Mouse (Mus musculus) layer of hippocampus, postnatal 36 days (tissue): ENCODE measurements around the gene Grwd1. TPM values are rescaled to one million over a fixed set of nuclear protein-coding genes. Genes with fewer than 3 reads are reported as not detected.

ENCODE experiments used
- DNase-seq, 2 experiments: peaks; one replicate each; pipeline ENCODE4 v3.0.0; 2022
- total RNA-seq, 2 experiments: library from RNA; stranded (reverse); gene quantifications; 2 replicates each; pipeline ENCODE4 v1.2.3; 2021

Gene Grwd1
- total RNA-seq, 2 experiments from 2014 or later, result 19.9 to 22.6 TPM

DNA sequence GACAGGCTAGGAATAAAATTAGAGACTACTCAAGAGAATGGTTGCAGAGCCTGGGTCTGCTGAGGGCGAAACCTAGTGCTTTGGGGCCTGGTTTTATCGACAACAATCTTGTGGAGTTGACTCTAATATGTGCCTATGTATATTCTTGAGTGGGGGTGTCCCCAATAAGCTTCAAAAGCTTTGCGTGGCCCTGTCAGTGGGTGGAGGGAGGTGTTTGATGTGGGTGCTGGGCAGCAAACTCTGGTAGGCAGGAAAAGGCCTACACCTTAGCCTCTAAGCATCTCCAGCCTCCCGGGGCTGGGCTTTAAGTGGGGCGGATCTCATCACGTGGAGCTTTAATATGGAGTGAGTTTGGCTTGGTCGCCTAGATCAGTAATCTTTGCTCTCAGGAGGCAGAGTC lies 31.8 kb downstream of the Grwd1 start:
- DNase-seq, result no peak

DNA sequence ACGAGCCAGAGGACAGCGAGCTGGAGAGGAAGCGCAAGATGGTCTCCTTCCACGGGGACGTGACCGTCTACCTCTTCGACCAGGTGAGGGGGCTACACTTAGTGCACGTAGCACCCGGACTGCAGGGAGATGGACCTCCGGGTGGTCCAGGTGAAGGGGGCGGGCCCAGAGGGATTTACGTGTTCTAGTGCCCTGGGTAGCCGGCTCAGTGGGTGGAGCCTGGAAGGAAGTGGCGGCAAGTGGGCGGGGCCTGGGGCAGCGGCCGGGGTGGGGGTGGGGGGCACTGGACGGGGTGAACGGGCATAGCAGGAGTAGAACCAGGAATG lies 32.3 kb downstream of the Grwd1 start:
- no peak for DNase-seq

DNA sequence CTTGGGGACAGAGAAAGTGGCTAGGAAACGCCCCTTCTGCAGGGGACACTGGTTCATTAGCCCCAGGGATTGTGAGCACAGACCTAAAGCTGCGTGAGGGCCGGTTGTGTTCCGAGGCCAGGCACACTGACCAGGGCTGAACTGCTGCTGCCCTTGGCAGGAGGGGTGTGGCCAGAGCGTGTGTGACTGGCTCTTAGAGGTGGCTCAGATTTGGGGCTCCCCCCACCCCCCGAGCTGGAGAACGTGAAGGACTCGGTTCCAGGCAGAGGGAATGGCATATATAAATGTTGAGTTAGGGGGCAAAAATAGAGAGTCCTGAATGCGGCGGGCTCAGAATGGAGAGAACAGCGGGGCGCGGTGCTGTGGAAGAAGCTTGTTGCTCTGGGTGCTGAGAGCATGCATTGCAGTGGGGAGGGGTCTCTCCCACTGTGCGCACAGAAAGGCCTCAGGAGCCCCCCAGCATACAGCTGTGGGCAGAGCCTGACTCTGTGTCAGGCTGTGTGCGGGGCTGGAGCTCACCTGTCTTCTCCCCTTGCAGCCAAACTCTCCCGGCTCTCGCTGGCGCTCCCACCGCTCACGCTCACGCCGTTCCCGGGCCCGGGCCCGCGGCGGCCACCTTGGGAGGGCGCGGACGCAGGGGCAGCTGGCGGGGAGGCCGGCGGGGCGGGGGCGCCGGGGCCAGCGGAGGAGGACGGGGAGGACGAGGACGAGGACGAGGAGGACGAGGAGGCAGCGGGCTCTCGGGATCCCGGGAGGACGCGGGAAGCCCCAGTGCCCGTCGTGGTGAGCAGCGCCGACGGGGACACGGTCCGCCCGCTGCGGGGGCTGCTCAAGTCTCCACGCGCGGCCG lies 32.9 kb downstream of the Grwd1 start:
- peak in 1 of 2 experiments; percentile 8 for DNase-seq

DNA sequence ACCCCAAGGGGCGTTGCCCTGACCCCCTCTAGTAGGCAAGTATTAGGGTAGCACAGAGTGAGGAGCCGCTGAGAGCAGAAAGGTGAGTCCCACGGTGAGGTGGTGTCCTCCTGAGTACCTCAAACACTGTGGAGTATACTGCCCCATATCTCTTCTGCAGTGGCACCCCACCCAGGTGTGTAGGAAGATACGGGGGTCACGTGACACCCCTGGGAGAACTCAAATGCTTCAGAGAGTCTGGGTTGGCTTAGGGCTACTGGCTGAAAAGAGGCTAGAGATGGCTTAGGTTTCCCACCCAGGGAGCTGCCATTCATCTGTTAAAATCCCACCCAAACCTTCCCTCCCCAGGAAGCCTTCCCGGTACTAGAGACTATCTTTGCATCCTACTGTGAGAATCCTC lies 33.8 kb downstream of the Grwd1 start:
- DNase-seq, result no peak

DNA sequence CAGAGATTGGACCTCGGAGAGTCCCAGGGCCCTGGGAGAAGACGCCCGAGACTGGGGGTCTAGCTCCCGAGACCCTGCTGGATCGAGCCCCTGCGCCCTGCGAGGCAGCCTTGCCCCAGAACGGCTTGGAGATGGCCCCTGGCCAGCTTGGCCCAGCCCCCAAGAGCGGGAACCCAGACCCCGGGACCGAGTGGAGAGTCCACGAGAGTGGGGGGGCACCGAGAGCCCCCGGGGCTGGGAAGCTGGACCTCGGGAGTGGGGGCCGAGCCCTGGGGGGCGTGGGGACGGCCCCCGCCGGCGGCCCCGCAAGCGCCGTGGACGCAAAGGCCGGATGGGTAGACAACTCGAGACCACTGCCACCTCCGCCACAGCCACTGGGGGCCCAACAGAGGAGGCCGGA lies 35.8 kb downstream of the Grwd1 start:
- DNase-seq, result no peak

DNA sequence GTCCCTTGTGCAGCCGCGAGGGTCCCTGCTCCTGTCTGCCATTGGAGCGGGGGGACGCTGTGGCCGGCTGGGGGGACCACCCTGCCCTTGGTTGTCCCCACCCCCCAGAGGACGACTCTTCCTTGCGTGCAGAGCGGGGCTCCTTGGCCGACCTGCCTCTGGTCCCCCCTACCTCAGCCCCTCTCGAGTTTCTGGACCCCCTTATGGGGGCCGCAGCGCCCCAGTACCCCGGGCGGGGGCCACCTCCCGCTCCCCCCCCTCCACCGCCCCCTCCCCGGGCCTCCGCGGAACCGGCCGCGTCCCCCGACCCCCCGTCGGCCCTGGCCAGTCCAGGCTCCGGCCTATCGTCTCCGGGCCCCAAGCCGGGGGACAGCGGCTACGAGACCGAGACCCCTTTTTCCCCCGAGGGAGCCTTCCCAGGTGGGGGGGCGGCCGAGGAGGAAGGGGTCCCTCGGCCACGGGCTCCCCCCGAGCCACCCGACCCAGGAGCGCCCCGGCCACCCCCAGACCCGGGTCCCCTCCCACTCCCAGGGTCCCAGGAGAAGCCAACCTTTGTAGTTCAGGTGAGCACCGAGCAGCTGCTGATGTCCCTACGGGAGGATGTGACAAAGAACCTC lies 36.7 kb downstream of the Grwd1 start:
- no peak for DNase-seq

DNA sequence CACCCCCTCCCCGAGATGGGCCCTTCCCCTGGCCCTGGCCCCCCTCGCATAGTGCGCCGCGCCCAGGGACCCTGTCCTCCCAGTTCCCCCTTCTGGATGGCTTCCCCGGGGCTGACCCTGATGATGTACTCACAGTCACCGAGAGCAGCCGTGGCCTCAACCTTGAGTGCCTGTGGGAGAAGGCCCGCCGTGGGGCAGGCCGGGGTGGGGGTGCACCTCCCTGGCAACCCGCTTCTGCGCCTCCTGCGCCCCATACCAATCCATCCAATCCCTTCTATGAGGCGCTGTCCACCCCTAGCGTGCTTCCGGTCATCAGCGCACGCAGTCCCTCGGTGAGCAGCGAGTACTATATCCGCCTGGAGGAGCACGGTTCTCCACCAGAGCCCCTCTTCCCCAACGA lies 37.5 kb downstream of the Grwd1 start:
- DNase-seq, result no peak

DNA sequence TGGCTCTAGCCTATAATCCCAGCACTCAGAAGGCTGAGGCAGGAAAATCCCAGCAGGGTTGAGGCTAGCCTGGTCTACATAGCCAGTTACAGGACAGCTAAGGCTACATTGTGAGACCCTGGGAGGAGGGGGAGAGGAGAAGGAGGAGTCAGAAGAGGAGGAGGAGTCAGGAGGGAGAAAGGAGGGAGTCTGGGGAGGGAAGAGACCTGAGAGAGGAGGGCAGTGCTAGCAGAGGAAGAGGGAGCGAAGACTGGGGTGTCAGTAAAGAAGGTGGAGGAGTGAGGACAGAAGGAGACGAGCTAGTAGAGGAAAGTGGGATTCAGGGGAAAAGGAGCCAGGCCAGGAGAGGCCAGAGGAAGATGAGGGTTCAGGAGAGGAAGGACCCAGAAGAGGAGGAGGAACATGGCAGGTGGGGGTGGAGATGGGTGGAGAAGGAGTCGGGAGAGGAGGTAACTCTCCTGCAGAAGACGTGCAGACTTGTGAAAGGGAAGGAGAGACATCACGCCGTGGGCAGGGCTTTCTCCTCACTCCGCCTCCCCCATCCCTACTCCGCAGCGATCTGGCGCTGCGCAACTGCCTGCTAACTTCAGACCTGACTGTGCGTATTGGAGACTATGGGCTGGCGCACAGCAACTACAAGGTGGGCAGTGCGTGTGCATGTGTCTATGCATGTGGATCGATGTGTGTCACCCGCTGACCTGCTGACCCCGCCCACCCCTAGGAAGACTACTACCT lies 38.8 kb downstream of the Grwd1 start:
- DNase-seq, result peak in 1 of 2 experiments; percentile 22

DNA sequence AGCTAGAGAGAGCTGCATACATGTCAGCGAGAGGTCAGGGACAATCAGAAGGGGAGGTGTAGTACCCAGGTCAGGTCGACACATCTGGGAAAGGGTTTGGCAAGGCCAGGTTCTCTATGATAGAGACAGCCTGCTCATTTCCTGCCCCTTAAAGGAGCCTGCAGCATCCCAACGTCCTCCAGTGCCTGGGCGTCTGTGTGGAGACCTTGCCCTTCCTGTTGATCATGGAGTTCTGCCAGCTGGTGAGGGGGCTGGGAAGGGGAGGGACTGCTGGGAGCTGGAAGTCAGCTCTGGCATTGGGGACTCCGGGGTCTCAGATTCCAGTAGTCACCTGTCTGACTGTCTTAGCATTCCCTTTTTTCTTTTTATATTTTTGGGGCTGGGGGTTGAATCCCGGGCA lies 40.0 kb downstream of the Grwd1 start:
- no peak for DNase-seq

DNA sequence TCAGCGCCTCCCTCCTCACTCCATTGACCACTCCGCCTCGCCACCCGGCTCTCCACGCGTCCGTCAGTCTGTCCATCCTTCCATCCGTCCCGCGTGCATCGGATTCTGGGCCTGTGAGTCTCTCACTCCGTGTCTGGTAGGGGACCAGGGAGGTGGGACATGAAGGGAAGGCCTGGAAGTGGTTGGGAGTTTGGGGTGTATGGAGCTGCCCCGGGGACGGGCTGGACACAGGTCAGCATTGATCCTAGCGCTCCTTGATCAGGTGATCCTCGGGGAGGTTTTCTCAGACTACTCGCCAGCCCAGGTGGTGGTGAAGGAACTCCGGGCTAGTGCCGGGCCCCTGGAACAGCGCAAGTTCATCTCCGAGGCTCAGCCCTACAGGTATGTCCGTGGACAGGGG lies 43.1 kb downstream of the Grwd1 start:
- DNase-seq, result peak in 1 of 2 experiments; percentile 8

DNA sequence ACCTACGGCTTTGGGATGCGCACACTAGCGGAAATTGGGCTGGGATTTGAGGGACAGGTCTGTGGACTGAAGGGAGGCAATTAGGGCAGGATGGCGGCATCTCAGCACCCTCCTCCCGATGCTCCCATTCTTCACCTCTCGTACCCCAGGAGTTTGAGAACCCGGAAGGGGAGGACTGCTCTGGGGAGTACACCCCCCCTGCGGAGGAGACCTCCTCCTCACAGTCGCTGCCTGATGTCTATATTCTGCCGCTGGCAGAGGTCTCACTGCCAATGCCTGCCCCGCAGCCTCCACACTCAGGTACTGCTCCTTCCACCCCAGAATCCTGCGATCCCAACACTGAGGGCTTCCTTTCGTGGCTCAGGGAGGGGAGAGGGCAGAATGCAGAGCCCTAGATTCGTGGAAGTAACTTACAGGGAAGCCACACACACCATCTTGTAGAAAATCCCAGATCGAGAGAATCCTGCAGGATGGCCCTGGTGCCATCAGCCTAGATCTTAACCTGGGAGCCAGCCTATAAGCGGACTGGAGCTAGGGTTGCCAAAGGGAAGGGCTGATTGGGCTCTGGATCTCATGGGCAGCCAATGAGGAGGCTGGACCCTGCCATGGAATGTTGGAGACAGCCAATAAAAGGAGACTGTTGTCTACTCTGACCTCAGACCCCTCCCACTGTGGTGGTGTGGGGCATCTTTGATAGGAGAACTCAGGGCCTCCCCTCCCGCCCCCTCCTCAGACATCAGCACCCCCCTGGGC lies 43.9 kb downstream of the Grwd1 start:
- DNase-seq, result peak; percentile 52 to 63

DNA sequence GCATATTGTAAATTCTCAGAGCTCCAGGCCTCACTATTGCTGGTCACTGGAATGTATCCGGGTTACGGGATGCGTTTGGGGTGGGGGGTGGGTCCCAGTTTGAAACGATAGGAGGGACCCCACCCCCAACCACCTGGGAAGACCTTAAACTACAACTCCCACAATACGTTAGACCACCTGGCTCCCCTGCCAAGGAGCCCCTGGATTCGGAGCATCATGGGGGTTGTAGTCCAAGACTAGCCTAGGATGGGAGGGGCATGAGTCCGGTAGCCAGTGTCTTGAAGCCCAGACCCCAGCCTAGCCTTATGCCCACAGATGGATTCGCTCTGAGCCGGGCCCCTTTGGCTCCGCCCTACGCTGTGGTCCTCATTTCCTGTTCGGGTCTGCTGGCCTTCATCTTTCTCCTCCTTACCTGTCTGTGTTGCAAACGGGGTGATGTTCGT lies 44.6 kb downstream of the Grwd1 start:
- DNase-seq, result peak; percentile 39 to 40

DNA sequence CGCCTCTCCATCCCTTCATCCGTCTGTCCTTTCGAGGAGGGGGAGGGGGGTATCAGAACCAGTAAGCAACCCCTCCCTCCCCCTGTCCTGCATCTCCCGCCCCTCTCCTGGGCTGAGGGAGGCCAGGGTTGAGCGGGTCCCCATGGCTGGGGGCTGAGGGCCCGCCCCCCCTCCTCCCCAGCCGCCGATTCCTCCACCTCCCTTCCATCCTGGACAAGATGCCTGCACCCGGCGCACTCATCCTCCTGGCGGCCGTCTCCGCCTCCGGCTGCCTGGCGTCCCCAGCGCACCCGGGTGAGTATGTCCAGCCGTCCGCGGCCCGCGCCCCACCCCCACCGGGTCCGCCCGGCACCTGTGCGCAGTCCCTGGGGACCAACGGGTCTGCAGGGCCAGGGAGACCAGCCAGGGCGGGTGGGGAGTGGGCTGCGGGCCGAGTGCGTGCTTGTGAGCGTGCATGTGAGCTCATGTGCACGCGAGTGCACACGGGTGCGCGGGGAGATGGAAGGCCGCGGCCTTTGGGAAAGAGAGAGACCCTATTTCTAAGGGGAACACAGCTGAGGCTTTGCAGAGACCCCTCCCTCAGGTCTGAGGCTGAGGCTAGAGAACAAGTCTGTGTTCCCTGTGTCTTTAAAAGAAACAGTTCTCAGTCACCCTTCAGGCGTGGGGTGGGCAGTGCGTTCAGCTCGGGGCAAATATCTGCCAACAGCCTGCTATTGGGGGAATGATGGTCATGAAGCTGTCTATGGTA lies 45.2 kb downstream of the Grwd1 start:
- DNase-seq, result peak in 1 of 2 experiments; percentile 15

DNA sequence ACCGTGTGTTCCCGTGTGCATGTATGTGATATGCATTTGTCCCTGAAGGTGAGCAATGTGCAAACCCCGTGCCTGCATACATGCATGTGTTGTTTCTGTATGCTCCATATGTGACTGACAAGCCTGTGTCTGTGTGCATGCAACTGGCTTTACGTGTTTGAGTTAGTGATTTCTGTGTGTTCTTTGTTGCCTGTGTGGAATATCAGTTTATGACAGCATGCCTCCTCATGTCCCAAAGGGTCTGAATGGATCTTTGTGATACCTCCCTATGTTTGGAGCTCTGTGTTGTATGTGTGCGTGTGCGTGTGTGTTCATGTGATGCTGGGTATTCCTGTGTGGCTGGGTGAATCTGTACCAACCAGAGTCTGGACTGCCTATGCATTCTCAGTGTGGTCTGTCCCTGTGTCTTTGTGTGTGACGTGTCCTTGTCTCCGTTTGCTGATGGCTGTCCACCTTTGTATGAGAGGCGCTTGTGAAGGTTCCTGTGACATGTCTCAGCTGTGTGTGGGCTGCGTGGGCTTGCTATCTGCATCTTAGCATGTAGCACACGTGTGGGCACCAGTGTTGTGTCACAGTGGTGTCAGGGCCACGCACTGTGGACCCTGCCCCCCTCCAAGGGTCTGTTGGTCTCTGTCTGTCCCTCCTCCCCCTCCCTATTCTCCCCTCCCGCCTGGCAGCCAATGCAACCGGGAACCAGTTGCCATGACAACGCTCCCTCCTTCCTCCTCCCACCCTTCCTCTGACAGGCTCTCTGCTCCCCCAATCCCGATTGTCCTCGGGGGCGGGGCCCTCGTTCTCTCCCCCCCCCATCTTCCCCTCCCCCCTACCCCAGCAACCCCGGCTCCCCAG lies 46.0 kb downstream of the Grwd1 start, which contains the start of gene Sult2b1:
Gene Sult2b1, minus strand, starts transcription at position 146 of the 849 bp plus-strand sequence.
- peak; percentile 89 to 91 for DNase-seq

DNA sequence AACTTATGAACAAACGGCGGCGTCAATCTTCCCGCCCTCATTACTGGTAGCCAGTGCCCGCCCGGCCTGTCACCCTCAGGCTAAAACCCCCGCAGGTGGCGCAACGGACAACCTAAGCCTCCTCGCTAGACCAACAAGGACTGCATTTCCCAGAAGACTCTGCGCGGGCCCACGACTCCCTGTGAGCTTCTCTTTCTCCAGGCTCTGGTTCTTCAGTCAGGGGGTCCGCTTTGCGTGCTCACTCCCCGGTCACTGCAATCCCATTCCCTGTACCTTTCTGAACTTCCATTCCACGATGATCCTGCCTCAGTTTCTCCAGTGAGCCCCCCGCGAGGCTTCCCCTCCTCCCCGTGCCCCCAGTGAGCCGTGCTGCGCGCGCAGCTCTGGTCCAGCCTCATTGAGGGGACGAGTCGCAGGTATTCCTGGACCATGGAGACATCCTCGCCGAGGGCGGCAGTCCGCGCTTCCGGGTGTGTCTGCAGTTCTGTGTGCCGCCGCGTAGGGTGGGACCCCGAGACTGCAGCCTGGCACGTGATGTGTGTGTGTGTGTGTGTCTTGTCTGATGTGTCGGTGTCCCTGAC lies 47.1 kb downstream of the Grwd1 start, which contains the start of gene Lmtk3:
Gene Lmtk3, plus strand, starts transcription at position 228 of the 581 bp plus-strand sequence.
- DNase-seq, result peak; percentile 80

DNA sequence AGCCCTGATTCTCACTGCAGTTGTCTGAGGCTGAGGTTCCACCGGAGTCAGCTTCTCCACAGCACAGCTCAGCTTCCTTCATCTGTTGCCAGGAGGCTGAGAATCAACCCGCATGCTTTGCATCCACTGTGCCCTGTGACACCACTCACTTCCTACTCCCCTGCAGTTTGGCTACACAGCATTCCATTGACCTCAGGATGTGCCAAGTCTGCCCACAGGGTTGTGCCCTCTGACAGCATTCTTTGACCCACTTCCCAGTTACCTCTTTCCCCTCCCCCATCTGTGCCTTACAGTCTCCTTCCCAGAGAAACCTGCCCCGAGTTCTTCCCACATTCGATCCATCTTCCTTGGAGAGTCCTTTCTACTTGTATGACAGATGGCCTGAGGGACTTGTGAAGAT lies 48.5 kb downstream of the Grwd1 start:
- no peak for DNase-seq

DNA sequence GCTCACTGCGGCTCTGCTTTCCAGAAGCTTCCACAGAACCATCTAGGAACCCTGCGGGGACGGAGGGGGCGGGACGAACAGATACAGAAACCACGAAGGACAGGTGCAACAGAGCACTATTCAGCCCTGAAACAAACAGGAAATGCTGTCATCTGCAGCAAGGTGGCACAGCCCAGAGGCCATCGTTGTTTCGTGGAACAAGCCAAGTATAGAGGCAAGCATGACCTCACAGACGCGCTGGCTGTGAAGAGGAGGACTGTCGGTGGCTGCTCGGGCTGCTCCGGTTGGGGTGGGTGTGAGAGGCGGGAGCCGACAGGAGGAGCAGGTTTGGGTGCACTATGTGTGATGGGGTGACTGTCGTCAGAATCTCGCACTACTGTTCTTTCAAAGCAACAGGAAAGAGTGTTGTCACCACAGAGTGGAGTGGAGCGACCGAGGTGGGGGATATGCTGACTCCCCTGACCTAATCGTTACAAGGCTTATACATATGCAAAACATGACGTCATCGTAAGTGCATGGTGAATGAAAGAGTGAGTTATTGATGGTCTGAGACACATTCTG lies 51.6 kb downstream of the Grwd1 start:
- DNase-seq, result no peak

DNA sequence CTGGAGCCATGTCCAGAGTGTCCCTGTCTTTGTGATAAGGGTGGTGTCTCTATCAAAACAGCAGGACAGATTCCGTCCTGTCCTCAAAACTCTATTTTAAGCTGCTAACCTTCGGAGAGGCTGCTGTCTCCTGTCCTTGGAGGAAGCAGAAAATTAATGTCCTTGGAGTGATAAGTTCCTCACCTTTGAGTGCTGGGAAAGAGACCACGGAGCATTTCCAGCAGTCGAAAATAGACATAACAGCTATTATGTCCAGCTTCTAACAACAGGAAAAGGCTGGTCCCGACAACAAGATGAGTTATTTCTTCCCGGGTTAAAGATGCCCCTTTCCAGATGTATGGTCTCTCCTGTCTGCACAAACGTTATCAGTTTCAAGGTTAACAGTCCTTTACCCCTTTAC lies 55.5 kb downstream of the Grwd1 start:
- no peak for DNase-seq
